Mouse (Mus musculus) cortical plate, adult 2 months (tissue): Measurements from ENCODE around the gene Uap1l1. TPM values are rescaled to one million over a fixed set of nuclear protein-coding genes. Genes with fewer than 3 reads are reported as not detected.

Source experiments
- H3K27ac ChIP-seq: fragments of 200-500 bp; 2 replicates; pipeline ENCODE4 v1.5.1; 2012; ENCODE audit warnings: low read length, control low read depth, inconsistent platforms; ENCODE audit not compliant: insufficient read depth
- H3K4me1 ChIP-seq: fragments of 200-500 bp; 2 replicates; pipeline ENCODE4 v1.6.1; 2011; ENCODE audit warnings: low read length; ENCODE audit not compliant: control insufficient read depth, insufficient read depth
- H3K4me3 ChIP-seq: fragments of 200-500 bp; 2 replicates; pipeline ENCODE4 v1.5.1; 2011; ENCODE audit warnings: mild to moderate bottlenecking, low read length, control low read depth; ENCODE audit not compliant: insufficient read depth
- CTCF ChIP-seq: fragments of 200-500 bp; IDR thresholded peaks from 2 replicates; pipeline ENCODE4 v1.5.1; 2011; ENCODE audit warnings: mild to moderate bottlenecking, control low read depth, low read length; ENCODE audit not compliant: insufficient read depth; ENCODE audit errors: extremely low read depth
- POLR2A ChIP-seq: fragments of 200-500 bp; IDR thresholded peaks from 2 replicates; pipeline ENCODE4 v1.6.1; 2011; ENCODE audit warnings: mild to moderate bottlenecking, low read length, control low read depth; ENCODE audit not compliant: insufficient read depth; ENCODE audit errors: extremely low read depth
- polyA plus RNA-seq: library from polyadenylated mRNA; depleted of rRNA; stranded (reverse); fragments of >200 nt; gene quantifications from 2 replicates; pipeline ENCODE4 v1.2.3, GENCODE M21; 2012

Gene Uap1l1
- polyA plus RNA-seq, 1 experiment: 16.6 TPM

DNA sequence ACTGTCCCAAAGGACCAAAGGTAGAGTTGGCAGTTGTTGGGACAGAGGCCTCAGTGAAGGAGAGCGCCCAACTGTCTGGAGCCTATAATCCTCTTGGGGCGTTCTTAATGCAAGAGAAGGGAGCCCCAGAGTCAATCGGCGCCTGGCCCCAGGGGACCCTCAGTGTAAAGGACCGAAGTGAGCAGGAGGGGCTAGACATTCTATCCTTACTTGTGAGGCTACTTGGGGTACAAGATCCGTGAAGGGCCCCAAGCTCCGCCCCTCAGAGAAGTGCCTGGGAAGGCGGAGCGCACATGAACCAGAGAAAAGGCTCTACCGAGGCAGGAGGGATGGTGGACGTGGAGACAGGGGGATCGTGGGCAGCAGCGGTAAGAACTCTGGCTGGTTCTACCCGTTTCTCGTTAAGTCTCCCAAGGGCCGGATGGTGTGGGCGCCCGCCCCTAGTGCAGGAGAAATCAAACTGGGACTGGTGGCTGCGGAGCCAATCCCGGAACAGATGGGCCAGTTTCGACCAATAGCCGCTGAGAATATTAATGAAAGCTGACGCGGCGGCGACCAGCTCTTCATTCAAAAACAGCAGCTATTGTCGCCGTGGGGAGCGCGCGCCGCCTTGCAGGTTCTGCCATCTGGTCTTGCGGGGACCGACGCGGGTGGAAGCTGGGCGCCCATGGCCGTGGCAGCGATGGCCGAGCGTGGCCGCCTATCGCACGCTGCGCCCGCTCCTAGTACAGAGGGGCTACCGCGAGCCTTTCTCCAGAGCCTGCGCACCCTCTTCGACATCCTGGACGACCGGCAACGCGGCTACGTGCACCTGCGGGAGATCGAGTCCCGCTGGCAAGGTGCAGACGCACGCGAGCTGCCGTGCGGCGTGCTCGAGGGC lies 6.5 kb upstream of the Uap1l1 start, which contains the start of gene Sapcd2:
Gene Sapcd2 (plus strand): TSS at position 558 of the 880 bp plus-strand sequence.
- Histone ChIP-seq H3K4me1 (no peaks in the 10 kb centered on the region), H3K4me3 (peak within 1 kb of the TSS; percentile 43), H3K27ac (no peak within 1 kb of the TSS)
- TF ChIP-seq CTCF (no peak), POLR2A (peak; percentile 65; the same call in 1 of the 2 replicates)

DNA sequence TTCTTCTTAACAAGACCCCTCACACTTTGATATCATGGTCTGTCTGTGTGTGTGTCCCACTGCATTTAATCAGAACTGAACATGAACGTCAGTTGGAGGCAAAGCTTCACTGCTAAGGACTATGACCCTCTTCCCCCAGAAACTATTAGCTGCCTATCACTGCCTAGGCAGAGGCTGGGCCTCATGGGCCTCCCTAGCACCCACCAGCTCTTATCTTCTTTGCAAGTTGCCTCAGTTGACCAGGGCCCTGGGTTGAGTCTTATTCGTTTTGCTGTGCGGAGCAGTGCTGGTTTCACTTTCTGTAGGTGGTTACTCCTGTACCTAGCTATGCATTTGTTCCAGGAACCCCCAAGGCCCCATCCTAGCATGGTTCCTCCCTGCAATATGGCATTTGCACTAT lies 4.5 kb upstream of the Uap1l1 start:
- no peaks in the 10 kb centered on the region for H3K4me1 ChIP-seq
- TF ChIP-seq POLR2A (no peak), CTCF (no peak)
- H3K27ac ChIP-seq: no peak overlapping the region
- no peak overlapping the region for H3K4me3 ChIP-seq

DNA sequence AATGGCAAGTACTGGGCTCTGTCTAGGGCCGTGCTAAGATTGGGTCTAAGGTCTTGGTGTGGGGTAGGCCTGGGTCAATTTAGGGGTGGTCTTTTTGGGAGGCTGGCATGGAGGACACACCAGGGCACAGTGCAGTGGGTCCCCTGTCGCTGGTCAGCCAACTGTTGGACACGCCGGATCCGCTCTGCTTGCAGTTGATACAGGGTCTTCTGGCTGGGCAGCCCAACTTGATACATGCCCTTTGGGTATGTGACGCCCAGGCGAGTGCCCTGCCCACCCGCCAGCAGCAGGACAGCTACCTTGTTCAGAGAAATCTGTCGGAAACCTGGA lies 756 bp downstream of the Uap1l1 start:
- TF ChIP-seq CTCF (no peak), POLR2A (no peak)
- H3K4me1 ChIP-seq: no peaks in the 10 kb centered on the region
- H3K27ac ChIP-seq: no peak overlapping the region
- peak overlapping the region; percentile 88 for H3K4me3 ChIP-seq

DNA sequence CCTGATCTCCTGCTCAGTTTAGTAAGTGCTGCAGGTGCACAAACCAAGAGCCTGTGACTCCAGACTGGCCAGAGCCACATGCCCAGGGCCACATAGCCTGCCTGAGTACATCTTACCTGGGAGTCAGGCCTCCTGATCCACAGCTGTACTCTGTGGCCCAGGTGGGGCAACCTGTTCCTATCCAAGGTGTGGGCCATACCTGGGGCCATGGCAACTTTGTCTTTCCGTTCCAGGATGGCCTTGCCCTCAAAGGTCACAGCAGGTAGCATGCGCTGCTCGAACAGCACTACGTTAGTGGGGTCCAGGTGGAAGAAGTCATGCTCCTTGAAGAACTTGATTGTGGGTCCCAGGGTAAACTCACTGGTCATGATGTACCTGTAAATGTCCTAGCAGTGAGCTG lies 1.2 kb downstream of the Uap1l1 start:
- Histone ChIP-seq H3K4me3 (peak overlapping the region; percentile 88; the same call in 1 of the 2 replicates), H3K27ac (no peak overlapping the region)
- TF ChIP-seq CTCF: no peak
- TF ChIP-seq POLR2A: no peak

DNA sequence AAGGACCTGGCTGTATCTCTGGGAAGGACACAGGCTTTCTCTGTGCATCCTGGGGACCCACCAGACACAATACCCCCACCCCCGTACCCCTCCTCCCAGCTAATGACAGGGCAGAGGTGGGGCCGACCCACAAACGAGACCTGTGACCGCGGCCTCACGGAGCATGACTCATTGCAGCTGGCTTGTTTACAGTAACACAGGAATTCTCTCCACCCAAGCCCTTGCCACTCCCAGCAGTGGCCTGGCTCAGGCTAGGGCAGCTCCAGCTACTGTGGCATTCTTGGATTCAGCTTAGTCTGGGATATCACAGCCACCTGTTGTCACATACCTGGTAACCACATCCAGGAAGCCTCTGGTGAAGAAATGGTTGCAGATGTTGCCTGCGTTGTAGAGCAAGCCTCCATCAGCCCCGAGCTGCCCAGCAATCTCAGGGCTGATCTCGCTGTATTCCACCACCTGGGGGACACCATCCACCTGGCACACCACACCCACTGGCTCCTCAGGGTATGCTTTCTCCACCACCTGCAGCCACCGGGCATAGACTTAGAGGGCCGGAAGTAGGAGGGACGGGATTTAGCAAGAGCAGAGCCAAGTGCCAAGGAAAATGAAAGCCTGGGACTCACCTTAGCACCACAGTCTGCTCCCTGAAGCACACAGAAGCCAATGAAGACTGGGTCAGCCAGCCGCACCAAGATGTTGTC lies 1.9 kb downstream of the Uap1l1 start:
- Histone ChIP-seq H3K27ac (no peak overlapping the region), H3K4me1 (no peaks in the 10 kb centered on the region), H3K4me3 (no peak overlapping the region)
- TF ChIP-seq CTCF: no peak
- no peak for TF ChIP-seq POLR2A

More for the DNA sequence above, 1.2 kb downstream of the Uap1l1 start:
- no peaks in the 10 kb centered on the region for H3K4me1 ChIP-seq

DNA sequence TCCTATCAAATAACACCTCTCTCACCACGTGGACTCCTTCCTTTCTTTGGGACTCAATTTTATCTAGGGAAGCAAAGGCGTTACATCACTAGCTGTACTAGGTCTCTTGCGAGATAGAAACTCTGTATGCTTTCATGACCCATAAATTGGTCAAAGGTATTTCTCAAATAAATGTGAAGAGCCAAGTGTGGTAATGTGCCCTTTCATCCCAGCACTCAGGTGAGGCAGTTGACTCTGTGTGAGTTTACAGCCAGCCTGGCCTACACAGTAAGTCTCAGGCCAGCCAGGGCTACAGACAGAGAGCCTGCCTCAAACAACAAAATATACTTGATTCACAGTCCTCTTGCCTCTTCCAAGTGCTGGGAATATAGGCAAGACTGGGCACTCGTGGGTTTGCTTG lies 5.6 kb downstream of the Uap1l1 start:
- peaks cover 7% of the 10 kb centered on the region for H3K4me1 ChIP-seq
- H3K27ac ChIP-seq: no peak overlapping the region
- TF ChIP-seq POLR2A (no peak), CTCF (no peak)
- H3K4me3 ChIP-seq: no peak overlapping the region

DNA sequence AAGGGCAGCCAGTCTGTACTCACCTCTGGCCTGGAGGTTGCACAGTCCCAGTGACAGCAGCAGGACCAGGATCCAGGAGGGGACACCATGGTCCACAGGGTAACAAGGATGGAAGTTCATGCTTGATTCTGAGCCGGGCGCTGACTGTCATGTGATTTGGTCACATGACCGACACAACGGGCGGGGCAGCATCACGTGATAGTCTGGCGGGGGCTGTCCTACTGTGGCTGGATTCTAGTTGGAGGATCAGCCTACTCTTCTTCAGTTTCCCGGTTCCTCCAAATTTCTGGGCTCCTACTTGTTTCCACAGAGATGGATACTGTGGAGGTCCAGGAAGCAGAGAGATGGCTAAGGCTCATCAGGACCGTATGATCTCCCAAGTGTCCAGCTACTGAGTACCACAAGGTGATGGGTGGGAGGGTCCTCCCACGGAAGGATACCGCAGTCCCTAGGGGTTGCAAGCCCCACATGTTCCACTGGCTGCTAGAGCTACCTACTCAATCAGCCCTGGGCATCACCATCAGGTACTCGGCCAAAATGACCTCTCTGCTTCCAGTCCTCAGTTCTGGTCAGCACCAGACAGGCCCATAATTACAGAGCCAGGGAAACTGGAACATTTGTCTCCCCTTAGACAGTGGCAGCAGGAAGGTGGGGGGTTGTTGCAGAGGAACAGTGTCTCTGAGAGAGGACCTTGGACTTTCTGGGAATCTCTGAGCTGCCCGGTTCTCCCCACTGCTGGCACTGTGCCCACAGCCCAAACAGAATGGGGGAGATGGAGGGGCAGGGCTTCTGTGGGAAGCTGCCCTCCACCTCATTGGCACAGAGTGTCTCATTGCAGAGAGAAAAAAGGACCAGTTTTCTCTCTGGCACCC lies 9.0 kb downstream of the Uap1l1 start, which contains the start of gene Dpp7:
Gene Dpp7 (minus strand): TSS at position 152 of the 872 bp plus-strand sequence.
- H3K4me3 ChIP-seq: peak within 1 kb of the TSS; percentile 63
- no peak for TF ChIP-seq CTCF
- peak; percentile 70 for TF ChIP-seq POLR2A
- no peak within 1 kb of the TSS for H3K27ac ChIP-seq

DNA sequence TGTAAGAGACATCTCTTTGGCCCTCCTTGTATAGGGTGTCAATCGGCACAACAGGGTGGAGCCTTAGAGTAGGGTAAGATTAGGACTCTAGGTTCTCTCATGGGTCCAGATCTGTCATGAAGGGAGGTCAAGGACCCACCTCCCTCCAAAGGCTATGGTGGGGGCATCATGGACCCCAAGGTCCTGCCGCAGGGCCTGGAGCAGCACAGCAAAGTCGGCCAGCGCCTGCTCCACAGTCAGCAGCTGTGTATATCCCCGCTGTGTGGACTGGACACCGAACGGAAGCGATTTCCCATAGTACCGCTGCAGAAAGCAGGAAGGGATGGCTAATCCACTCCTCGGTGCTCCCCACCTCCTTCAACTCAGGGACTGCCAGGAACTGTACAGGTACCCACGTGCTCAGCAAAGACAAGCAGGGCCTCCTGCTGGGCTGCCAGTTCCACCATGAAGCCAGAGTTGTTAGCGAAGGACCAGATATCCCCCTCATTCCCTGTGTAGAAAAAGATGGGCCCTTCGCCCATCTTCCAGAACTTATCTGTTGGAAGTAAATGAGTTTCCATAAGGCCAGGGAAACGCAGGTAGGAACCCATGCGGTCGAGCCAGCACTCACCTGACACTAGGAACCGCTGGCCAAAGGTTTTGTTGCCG lies 9.9 kb downstream of the Uap1l1 start:
- TF ChIP-seq POLR2A (no peak), CTCF (no peak)
- no peak overlapping the region for H3K27ac ChIP-seq
- H3K4me3 ChIP-seq: peak overlapping the region; percentile 63
- H3K4me1 ChIP-seq: peaks cover 7% of the 10 kb centered on the region

More for the DNA sequence above, 9.0 kb downstream of the Uap1l1 start, which contains the start of gene Dpp7:
- H3K4me1 ChIP-seq: peaks cover 7% of the 10 kb centered on the region

DNA sequence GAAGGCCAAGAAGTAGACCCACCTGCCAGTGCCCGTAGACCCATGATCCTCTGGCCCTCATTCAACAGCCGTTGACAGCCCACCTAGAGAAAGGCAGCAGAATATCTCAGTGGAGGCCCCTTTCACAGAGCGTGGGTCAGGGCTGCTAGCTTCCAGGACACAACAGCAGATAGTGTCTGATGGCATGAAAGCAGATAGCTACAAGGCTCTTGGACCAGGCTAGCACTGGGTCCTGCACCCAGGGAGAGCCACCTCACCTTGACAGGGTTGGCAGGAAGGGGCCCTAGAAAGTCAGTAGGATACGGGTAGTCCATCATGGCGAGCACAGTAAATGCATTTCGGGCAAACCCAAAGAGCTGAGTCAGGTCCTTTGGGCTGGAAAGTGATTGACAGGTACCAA lies 11.3 kb downstream of the Uap1l1 start:
- Histone ChIP-seq H3K4me1 (peaks cover 7% of the 10 kb centered on the region), H3K27ac (no peak overlapping the region), H3K4me3 (no peak overlapping the region)
- TF ChIP-seq POLR2A: no peak
- TF ChIP-seq CTCF: no peak
